Mouse (Mus musculus): ENCODE measurements around the gene Atg101. TPM values are rescaled to one million over a fixed set of nuclear protein-coding genes. Genes with fewer than 3 reads are reported as not detected.

Atg101 gene
- polyA plus RNA-seq, 1 experiment from 2014 or later: 63.8 TPM

DNA sequence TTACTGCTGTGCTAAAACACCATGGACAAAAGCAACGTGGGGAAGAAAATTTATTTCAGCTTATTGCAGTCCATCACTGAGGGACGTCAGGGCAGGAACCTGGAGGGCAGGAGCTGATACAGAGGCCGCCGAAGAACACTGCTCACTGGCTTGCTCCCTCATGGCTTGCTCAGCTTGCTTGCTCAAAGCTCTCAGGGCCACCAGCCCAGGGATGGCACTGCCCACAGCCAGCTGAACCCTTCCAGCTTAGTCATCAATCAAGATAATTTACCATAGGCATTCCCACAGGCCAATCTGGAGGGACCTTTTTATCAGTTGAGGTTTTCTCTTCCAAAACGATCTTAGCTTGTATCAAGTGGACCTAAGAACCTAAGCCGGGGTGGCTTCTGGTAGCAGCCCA lies 27.9 kb downstream of the Atg101 start:
- Histone ChIP-seq H3K27ac (replicated peaks; ENCODE audit: low read depth, low read length) (no peak overlapping the region), H3K4me3 (ENCODE audit: low read depth, low read length) (no peak overlapping the region), H3K4me2 (ENCODE audit: low read depth, low read length) (no peak overlapping the region), H3K4me1 (ENCODE audit: control insufficient read depth, insufficient read depth, low read length) (no peaks in the 10 kb centered on the region), H3K36me3 (replicated peaks; ENCODE audit: control insufficient read depth, insufficient read depth, low read depth, low read length) (no peaks in the 10 kb centered on the region), H3K27me3 (ENCODE audit: control insufficient read depth, insufficient read depth, low read length) (no peaks in the 10 kb centered on the region), H3K9me3 (replicated peaks; ENCODE audit: control insufficient read depth, low read length) (no peaks in the 10 kb centered on the region), H3K9ac (replicated peaks; ENCODE audit: low read length) (no peak overlapping the region)
- 83% methylated on average over 6 of the region's 6 CpGs for WGBS
- ATAC-seq (replicated peaks; ENCODE audit: insufficient number of reproducible peaks, low FRiP score, low TSS enrichment, low read depth): no peak
- no peak for DNase-seq (ENCODE audit: low spot score)

DNA sequence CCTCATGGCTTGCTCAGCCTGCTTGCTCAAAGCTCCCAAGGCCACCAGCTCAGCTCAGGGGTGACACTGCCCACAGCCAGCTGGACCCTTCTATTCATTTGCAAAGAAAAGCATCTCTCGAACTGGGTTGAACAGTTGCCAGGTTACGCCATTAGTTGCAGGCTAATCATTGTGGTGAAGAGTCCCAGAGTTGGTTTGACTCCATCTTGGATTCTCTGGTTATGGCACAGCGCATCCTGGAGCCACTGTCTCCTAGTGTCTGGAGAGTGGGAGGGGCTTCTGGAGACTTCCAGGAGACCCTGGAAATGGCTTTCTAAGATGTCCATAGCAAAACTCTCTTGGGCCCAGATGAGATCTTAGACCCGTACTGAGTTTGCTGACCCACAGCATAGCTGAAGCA lies 31.3 kb downstream of the Atg101 start:
- no peak overlapping the region for H3K4me2 ChIP-seq (ENCODE audit: low read depth, low read length)
- H3K4me3 ChIP-seq (ENCODE audit: low read depth, low read length): no peak overlapping the region
- 88% methylated on average over 4 of the region's 4 CpGs for WGBS
- H3K4me1 ChIP-seq (ENCODE audit: control insufficient read depth, insufficient read depth, low read length): no peaks in the 10 kb centered on the region
- H3K9me3 ChIP-seq (replicated peaks; ENCODE audit: control insufficient read depth, low read length): no peaks in the 10 kb centered on the region
- H3K9ac ChIP-seq (replicated peaks; ENCODE audit: low read length): no peak overlapping the region
- ATAC-seq (replicated peaks; ENCODE audit: insufficient number of reproducible peaks, low FRiP score, low TSS enrichment, low read depth): no peak
- DNase-seq (ENCODE audit: low spot score): no peak
- H3K27ac ChIP-seq (replicated peaks; ENCODE audit: low read depth, low read length): no peak overlapping the region
- H3K36me3 ChIP-seq (replicated peaks; ENCODE audit: control insufficient read depth, insufficient read depth, low read depth, low read length): no peaks in the 10 kb centered on the region
- no peaks in the 10 kb centered on the region for H3K27me3 ChIP-seq (ENCODE audit: control insufficient read depth, insufficient read depth, low read length)

DNA sequence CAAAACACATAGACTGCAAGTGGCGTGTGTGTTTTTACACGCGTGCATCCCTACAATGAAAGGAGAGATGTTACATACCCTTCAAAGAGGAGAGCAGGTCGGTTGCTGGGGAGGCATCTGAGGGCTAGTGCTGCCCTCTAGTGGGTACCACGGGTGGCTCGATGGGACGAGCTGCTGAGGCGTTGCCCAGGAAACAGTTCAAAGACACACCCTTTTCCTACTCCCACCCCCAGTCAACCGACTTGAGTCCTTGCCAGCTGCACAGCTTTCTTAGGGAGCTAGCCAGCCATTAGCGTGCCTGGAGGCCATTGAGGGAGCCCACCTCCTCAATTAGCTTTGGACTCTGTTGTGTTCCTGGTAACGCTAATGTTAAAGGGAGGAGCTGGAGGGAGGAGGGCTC lies 31.8 kb downstream of the Atg101 start:
- 4% methylated on average over 11 of the region's 11 CpGs for WGBS
- no peak overlapping the region for H3K4me3 ChIP-seq (ENCODE audit: low read depth, low read length)
- H3K4me1 ChIP-seq (ENCODE audit: control insufficient read depth, insufficient read depth, low read length): no peaks in the 10 kb centered on the region
- peak; percentile 93 for DNase-seq (ENCODE audit: low spot score)
- H3K27me3 ChIP-seq (ENCODE audit: control insufficient read depth, insufficient read depth, low read length): no peaks in the 10 kb centered on the region
- no peak overlapping the region for H3K9ac ChIP-seq (replicated peaks; ENCODE audit: low read length)
- H3K9me3 ChIP-seq (replicated peaks; ENCODE audit: control insufficient read depth, low read length): no peaks in the 10 kb centered on the region
- peak; percentile 82 for ATAC-seq (replicated peaks; ENCODE audit: insufficient number of reproducible peaks, low FRiP score, low TSS enrichment, low read depth)
- no peak overlapping the region for H3K27ac ChIP-seq (replicated peaks; ENCODE audit: low read depth, low read length)
- no peak overlapping the region for H3K4me2 ChIP-seq (ENCODE audit: low read depth, low read length)
- H3K36me3 ChIP-seq (replicated peaks; ENCODE audit: control insufficient read depth, insufficient read depth, low read depth, low read length): no peaks in the 10 kb centered on the region

DNA sequence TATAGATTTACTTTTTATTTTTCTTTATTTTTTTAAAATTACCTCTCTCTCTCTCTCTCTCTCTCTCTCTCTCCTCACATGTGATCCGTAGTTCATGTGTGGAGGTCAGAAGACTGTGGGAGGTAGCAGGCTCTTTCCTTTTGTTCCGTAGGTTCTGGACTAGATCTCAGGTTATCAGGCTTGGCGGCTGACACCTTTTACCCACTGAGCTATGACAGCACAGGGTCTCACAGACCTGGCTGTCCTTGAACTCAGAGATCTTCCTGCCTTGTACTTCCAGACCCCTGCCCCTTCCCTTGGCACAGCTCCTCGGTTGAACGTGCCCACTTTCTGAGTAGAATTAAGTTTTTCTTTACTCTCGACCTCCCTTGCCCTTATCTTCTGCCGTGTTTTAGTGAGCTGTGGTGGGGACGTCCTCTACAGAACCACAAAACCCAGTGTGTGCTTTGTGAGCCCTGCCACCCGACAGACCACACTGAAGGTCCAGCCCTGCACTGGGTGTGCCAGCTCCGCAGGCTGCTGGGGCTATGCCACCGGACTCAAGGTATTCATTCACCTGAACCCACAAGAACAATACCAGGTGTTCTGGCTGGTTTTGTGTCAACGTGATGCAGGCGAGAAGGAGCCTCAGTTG lies 32.3 kb downstream of the Atg101 start:
- H3K36me3 ChIP-seq (replicated peaks; ENCODE audit: control insufficient read depth, insufficient read depth, low read depth, low read length): no peaks in the 10 kb centered on the region
- no peaks in the 10 kb centered on the region for H3K27me3 ChIP-seq (ENCODE audit: control insufficient read depth, insufficient read depth, low read length)
- ATAC-seq (replicated peaks; ENCODE audit: insufficient number of reproducible peaks, low FRiP score, low TSS enrichment, low read depth): peak; percentile 67; the same call in 1 of the 2 replicates
- no peak for DNase-seq (ENCODE audit: low spot score)
- H3K4me3 ChIP-seq (ENCODE audit: low read depth, low read length): no peak overlapping the region
- no peak overlapping the region for H3K9ac ChIP-seq (replicated peaks; ENCODE audit: low read length)
- H3K27ac ChIP-seq (replicated peaks; ENCODE audit: low read depth, low read length): no peak overlapping the region
- no peaks in the 10 kb centered on the region for H3K4me1 ChIP-seq (ENCODE audit: control insufficient read depth, insufficient read depth, low read length)
- H3K9me3 ChIP-seq (replicated peaks; ENCODE audit: control insufficient read depth, low read length): no peaks in the 10 kb centered on the region
- WGBS: 65% methylated on average over 13 of the region's 13 CpGs
- H3K4me2 ChIP-seq (ENCODE audit: low read depth, low read length): no peak overlapping the region

DNA sequence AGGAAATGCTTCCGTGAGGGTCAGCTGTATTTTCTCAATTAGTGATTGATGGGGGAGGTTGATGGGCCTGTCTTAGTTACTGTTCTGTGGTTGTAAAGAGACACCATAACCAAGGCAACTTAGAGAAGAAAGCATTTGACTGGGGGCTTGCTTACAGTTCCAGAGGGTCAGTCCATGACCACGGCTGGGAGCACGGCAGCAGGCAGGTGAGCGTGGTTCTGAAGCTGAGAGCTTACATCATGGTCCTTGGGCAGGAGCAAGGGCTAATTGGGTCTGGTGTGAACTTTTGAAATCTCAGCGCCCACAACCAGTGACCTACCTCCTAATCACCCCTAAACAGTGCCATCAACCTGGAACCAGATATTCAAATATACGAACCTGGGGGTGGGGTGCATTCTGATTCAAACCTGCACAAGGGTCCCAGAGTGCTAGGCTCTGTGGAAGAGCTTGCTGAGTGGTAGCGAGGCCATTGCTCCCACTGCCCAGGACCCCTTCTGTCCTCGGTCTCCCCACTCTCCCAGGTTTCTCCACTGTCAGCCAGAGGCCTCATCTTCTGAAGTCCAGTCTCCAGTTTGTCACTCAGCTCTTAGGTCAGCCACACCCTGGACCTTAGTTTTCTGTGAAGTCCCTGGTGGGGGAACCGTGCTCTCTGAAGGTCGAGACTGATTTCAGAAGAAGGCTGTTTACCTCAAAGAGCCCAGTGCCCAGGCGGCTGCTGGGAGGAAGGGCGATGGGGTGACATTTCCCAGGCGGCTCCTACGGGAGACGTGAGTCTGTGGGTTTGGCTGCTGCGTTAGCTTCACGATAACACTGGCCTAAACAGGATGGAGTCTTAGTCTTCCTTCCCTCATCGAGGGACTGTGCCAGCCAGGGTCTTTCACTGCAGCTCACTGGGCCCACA lies 33.1 kb downstream of the Atg101 start:
- 82% methylated on average over 18 of the region's 18 CpGs for WGBS
- no peak for DNase-seq (ENCODE audit: low spot score)
- no peak overlapping the region for H3K4me3 ChIP-seq (ENCODE audit: low read depth, low read length)

DNA sequence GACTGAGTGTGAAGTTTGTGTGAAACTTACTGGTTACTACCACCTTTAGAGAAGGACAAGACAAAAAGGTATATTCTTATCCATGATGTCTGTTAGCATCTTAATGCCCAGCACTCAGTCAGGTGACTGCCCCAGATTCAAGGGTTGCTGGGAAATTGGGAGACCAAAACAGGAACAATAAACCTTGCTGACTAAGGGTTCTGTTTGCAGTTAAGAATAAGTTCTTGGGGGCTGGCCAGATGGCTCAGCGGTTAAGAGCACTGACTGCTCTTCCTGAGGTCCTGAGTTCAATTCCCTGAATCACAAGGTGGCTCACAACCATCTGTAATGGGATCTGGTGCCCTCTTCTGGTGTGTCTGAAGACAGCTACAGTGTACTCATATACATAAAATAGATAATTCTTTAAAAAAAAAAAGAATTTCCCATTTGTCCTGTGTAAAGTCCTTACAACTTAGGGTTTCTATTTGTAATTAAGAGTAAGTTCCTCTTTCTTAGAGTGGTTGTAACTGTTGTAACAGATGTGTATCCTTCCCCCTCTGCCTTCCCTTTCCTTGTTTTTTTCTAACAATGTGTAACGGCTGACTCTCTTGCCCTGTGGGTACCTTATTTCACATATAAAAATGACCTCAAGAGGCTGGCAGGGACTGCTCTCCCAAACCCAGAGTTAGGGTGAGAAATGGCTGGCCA lies 33.9 kb downstream of the Atg101 start:
- WGBS: 78% methylated on average over 2 of the region's 2 CpGs

More for the DNA sequence above, 33.1 kb downstream of the Atg101 start:
- no peak overlapping the region for H3K9ac ChIP-seq (replicated peaks; ENCODE audit: low read length)
- no peaks in the 10 kb centered on the region for H3K4me1 ChIP-seq (ENCODE audit: control insufficient read depth, insufficient read depth, low read length)
- no peaks in the 10 kb centered on the region for H3K27me3 ChIP-seq (ENCODE audit: control insufficient read depth, insufficient read depth, low read length)
- H3K4me2 ChIP-seq (ENCODE audit: low read depth, low read length): no peak overlapping the region
- no peak overlapping the region for H3K27ac ChIP-seq (replicated peaks; ENCODE audit: low read depth, low read length)
- no peak for ATAC-seq (replicated peaks; ENCODE audit: insufficient number of reproducible peaks, low FRiP score, low TSS enrichment, low read depth)
- no peaks in the 10 kb centered on the region for H3K36me3 ChIP-seq (replicated peaks; ENCODE audit: control insufficient read depth, insufficient read depth, low read depth, low read length)
- H3K9me3 ChIP-seq (replicated peaks; ENCODE audit: control insufficient read depth, low read length): no peaks in the 10 kb centered on the region

DNA sequence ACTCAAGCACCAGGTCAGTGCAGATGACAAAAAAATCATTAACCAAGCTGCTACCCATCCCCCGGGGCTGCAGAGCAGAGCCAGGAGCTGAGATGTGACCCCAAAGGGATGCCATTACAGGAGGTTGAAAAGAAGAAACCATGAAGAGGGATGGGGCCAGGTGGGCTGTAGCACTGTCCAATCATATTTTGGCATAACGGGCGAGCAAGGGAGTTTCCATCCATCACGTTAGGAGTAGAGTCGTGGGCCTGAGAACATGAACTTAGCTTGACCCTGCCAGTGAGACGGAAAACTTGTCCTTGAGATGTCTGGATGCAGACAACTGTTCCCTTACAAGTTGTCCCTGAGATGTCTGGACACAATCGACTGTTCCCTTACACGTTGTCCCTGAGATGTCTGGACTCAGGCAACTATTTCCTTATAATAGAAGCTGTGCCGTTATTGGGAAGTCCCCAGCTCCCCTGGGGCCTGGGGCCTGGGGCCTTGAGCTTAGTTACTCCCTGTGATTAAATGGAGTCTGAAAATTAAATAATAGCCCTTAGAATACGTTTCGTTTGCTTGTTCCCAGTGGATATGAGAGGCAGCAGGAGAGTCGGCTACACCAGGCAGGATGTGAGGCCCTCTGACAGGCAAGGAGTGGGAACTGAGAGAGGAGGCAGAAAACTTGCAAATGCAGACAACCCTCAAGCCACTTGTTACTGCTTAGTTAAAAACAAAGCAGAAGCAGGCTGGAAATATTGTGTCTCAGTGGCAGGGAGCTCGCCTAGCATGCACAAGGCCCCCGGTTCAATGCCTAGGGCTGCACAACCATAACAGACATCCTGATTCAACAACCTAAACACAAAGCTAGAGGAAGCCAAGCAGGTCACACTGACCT lies 35.1 kb downstream of the Atg101 start:
- H3K9me3 ChIP-seq (replicated peaks; ENCODE audit: control insufficient read depth, low read length): no peaks in the 10 kb centered on the region
- WGBS: 55% methylated on average over 14 of the region's 14 CpGs
- H3K9ac ChIP-seq (replicated peaks; ENCODE audit: low read length): no peak overlapping the region
- H3K27ac ChIP-seq (replicated peaks; ENCODE audit: low read depth, low read length): no peak overlapping the region
- no peaks in the 10 kb centered on the region for H3K36me3 ChIP-seq (replicated peaks; ENCODE audit: control insufficient read depth, insufficient read depth, low read depth, low read length)
- H3K4me2 ChIP-seq (ENCODE audit: low read depth, low read length): no peak overlapping the region
- no peak overlapping the region for H3K4me3 ChIP-seq (ENCODE audit: low read depth, low read length)
- H3K27me3 ChIP-seq (ENCODE audit: control insufficient read depth, insufficient read depth, low read length): no peaks in the 10 kb centered on the region
- DNase-seq (ENCODE audit: low spot score) (no peak), ATAC-seq (replicated peaks; ENCODE audit: insufficient number of reproducible peaks, low FRiP score, low TSS enrichment, low read depth) (no peak)
- no peaks in the 10 kb centered on the region for H3K4me1 ChIP-seq (ENCODE audit: control insufficient read depth, insufficient read depth, low read length)

More for the DNA sequence above, 33.9 kb downstream of the Atg101 start:
- no peaks in the 10 kb centered on the region for H3K4me1 ChIP-seq (ENCODE audit: control insufficient read depth, insufficient read depth, low read length)
- H3K9me3 ChIP-seq (replicated peaks; ENCODE audit: control insufficient read depth, low read length): no peaks in the 10 kb centered on the region
- H3K9ac ChIP-seq (replicated peaks; ENCODE audit: low read length): no peak overlapping the region
- H3K36me3 ChIP-seq (replicated peaks; ENCODE audit: control insufficient read depth, insufficient read depth, low read depth, low read length): no peaks in the 10 kb centered on the region
- H3K27ac ChIP-seq (replicated peaks; ENCODE audit: low read depth, low read length): no peak overlapping the region
- no peak overlapping the region for H3K4me3 ChIP-seq (ENCODE audit: low read depth, low read length)
- no peak overlapping the region for H3K4me2 ChIP-seq (ENCODE audit: low read depth, low read length)
- no peaks in the 10 kb centered on the region for H3K27me3 ChIP-seq (ENCODE audit: control insufficient read depth, insufficient read depth, low read length)
- DNase-seq (ENCODE audit: low spot score): no peak
- no peak for ATAC-seq (replicated peaks; ENCODE audit: insufficient number of reproducible peaks, low FRiP score, low TSS enrichment, low read depth)

All from embryonic facial prominence, embryonic 11.5 days (tissue).